Mouse (Mus musculus) layer of hippocampus, adult 8-10 months (tissue): ENCODE results near the gene Tmem87b. TPM values are rescaled to one million over a fixed set of nuclear protein-coding genes. Genes with fewer than 3 reads are reported as not detected.
A peak's percentile ranks its signal among the peaks of the same experiment; 100 is the strongest.

Experiments
- DNase-seq, 2 experiments: peaks; one replicate each; pipeline ENCODE4 v3.0.0; 2022; ENCODE audit warnings: low spot score in 2 of 2
- total RNA-seq, 4 experiments: library from RNA; stranded (reverse); gene quantifications; 2 replicates each; pipeline ENCODE4 v1.2.4; 2022

The Tmem87b gene
- total RNA-seq, 4 experiments from 2014 or later, result 35.7 to 40.6 (median 37.7) TPM

DNA sequence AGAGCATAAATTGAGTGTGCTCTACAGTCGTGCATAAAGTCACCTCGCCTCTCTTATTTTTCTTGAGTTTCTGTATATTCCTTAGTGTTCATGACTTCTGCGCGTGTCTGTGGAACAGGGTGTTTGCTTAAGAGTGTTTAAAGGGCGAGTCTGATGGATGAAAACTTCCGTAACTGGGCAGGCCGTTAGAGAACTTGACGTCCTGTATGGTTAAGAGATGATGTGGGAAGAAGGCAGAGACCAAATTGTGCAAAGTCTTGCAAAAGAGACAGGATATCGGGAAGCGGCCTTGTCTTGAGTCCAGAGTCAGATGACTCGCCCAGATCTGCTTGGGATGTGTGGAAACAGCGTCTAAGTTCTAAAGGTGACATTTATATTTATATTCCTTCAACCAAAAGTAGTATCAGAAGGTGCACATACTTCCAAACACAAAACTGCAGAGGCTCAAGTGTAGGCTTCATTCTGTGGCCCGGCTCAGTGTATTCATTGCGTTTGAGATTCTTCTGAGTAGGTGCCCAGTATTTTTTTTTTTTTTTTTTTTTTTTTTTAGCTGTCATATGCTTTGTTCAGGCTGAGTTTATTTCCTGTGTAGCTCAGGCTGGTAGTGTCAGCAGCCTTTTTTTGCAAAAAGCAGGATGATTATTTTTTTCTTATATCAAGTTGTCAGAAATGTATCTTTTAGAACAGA lies 1.2 kb downstream of the Tmem87b start:
- DNase-seq, result peak in 1 of 2 experiments; percentile 13

DNA sequence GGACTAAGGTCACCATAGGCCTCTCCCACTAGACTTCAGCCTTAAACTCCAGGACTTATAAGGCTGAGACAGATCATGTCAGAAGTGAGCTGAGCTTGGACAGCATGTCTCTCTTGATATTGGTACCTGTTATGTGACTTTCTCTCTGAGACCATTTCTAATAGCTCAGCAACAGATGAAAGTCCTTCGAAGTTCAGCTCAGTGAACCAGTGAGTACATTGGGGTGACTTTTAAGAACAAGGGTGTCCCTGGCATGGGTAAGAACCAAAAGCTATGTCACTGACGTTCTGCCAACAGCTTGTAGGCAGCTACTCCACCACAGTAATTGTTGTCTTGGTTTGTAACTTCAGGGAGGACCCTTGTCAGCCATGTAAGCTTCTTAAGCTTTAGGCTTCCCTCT lies 2.7 kb downstream of the Tmem87b start:
- no peak for DNase-seq

DNA sequence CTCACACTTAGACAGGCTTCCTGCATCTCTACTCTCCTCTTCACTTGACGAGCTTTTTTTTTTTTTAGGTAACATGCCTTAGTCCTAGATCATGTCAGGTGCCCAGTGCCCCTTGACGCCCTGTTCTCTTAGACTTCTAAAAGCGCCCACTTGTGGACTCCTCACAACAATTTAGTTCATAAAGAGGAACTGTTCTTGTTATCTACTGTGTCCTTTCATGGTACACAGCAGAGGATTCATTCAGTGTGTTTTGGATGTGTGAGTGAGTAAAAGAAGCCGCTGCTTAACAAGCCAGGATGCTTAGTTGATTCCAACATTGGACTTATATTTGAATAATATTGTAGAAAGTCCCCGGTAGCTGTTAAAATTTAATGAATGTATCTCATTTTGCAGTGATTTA lies 6.0 kb downstream of the Tmem87b start:
- DNase-seq, result no peak

DNA sequence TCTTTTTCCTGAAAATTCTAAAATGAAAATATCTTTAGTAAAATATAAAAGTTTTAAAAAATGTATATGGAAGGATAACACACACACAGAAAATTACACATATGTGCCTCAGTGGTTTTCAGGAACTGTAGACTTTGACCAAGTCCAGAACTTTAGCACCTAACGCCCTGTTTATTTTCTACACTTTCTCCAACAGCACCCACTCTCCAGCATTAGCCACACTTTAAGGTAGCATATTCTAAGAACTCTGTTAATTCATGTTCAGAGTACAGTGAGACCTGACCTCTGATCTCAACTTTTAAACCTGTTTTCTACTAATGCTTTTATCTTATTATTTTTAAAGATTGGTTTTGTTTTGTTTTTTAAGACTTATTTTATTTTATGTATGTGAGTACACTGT lies 9.9 kb downstream of the Tmem87b start:
- DNase-seq, result no peak

DNA sequence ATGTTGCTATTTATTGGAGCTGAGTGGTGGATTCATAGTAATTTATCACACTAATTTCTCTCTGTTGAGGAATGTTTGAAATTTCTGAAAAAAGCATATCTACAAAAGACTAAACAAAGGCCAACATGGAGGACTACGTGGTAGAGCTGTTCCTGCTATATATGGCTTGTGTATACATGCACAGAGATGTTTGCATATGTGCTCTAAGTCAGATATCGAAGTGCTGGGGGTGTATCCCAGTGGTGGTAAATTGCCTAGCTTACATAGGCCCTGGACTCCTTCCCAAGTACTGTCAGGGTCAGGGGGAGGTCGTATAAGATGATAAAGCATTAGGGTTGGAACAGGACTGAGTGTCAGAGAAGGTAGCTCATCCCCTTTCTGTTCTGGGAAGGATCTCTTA lies 14.7 kb downstream of the Tmem87b start:
- DNase-seq, result no peak

DNA sequence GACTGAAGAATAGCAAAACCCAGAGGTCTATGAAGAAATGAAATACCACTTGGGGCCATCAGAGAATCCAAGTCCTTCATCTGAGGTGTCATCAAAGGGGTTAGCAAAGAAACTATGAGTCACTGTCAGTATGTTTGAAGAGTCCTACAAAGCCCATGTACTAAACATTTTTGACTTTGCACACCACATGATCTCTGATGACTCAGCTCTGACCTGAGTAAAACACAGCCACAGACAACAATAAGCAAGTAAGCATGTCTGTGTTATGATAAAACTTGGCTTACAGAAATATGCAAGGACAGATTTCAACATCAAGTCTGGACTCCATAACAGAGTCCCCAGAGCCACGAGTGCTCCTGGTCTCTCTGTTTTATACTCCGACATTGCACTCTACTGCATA lies 15.1 kb downstream of the Tmem87b start:
- no peak for DNase-seq

DNA sequence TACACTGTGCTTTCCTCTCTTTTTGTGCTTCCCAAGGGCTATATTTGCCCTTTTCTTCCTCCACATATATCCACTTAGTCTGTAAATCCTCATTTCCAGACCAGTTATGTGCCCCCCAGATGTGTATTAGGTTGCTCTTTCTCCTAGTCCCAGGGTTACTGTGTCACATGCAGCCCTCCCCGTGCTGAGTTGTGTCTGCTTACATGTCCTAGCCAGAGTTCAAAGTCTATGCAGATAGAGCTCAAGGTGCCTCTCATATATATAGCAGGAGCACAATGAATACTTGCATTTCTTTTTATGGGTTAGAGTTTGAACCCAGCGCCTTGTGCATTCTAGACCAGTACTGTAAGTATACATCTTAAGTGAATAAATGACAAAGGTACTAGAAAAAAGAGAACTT lies 15.5 kb downstream of the Tmem87b start:
- DNase-seq, result no peak

DNA sequence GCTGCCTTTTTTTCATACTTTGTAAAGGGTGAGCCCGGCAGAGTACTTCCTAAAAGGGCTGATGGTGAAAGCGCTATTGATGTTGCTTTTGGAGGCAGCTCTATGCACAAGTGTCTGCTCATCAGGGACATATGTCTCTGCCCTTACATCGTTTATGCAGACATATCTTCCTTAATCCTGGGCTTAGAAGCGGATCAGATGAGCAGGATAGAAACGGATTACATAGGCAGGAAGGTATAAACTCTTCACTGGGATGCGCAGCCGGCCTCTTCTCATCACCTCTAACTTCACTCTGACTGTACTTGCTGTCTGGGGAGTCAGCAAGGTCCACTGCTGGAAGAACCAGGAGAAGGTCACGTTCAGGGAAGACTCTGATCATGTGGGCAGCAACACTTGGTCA lies 19.6 kb downstream of the Tmem87b start:
- DNase-seq, result no peak

DNA sequence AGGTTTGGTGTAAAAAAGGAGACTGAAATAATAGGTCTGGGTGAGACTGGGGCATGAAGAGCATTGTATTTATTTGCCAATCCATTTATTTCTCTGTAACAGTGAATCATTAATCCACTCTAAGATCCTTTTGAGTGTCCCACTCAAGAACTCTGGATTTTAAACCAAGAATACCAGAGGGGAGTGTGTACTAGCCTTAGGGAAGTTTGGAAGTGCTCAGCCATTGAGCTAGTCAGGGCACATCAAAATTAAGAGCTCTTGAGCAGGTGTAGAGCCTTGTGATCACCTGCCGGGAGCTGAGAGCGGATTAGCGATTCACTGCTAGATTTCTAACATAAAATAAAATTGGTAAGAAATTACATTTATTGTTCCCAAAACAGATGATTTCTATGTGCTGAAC lies 20.7 kb downstream of the Tmem87b start:
- DNase-seq, result no peak

DNA sequence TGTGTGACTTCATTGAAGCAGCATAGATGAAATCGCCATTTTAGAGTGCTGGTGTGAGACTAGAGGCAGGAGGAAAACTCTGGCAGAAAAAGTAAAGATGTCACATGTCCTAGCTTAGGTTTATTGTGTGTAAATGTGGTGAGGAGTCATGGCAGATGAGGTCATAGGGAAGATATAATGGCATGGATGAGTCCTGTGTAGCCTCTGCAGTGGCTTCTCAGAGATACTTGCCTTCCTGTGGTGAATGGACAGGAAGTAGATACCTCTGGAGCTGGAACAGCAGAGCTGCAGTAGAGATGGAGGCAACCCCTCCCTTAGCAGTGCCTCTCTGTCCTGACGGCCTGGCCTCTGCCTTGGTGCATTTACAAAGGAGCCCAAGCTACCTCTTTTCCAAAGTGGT lies 21.6 kb downstream of the Tmem87b start:
- no peak for DNase-seq

DNA sequence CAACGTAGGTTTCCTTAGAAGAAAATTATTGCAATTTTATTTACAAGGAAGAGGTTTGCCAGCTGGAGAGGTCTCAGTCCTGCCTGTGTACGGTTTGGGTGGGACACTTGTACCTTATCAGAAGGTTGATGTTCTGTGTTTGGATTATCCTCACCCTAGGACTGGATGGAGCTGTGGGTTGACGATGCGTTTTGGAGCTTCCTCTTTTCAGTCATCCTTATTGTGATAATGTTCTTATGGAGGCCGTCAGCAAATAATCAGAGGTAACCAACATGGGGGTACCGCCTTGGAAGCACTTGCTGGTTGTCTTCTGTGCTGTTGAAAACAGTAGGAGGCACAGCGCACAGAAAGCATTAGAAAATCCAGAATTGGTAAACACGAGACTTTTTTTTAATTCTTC lies 24.5 kb downstream of the Tmem87b start:
- DNase-seq, result no peak

DNA sequence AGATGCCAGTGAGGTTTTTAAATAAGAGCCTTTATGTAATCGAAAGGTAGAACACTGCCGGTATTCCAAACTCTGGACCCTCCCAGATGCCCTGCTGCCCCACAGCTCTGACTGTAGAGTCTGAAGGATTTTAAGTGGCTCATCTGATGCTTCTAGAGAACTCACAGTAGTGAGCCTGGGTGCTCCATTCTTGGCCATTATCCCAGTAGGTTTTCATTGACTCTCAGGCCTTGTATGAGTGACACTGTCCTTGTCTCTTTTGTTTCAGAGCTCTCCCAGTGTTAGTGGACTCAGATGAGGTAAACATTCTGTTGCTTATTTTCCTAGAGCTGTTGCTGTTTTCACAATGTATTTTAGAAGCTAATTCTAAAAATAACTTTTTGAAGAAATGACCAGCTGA lies 32.1 kb downstream of the Tmem87b start:
- DNase-seq, result no peak

DNA sequence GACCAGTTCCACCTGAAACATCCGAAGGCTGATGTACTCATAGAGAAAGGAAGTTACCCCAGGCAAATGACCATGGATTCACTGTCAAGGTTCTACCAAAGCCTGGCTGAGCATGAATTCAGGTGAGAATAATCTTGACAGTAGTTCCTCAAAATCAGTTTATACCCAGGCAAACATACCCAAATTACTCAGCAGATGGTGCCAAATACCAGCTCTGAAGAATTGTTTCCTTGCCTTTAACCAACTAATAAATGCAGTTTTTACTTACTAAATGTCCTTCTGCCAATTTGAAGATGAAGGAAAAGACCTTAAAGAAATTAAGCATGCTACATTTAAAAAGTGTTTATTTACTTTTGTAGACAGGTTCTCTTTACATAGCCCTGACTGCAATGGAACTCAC lies 38.8 kb downstream of the Tmem87b start:
- DNase-seq, result no peak

DNA sequence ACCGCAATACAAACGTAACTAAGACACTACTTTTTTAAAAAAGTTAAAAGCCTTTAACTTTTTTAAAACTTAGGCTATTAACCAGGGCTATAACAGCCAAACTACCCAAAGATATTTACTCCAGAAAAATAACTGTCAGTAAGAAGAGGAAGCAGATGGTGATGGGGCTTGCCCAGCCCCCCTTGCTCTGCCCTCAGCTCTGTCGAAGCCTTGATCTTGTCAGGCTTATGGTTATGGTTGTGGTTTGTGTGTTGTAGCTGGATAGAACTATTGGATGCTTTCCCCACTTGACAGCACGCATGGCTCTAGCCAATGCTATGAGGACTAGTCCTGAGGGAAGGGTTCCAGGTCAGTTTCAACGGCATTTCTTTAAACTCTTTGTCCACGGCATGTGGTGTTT lies 41.0 kb downstream of the Tmem87b start:
- DNase-seq, result no peak

DNA sequence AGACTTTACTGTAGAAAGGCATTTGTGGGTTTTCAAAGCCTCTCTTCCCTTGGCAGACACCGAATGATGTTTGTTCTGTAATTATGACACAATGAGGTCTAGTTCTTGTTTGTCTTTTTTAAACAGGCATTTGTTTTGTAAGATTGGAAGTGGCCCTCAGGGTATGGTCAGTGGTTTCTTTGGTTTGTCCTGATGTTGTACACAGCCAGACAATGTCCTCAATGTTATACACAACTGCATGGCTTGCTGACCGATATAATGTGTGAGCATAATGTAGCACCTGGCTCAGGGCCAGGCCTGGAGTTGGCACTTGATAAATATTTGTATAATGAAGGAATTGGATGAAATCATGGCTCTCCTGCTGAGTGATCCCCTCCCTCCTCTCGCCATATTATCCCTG lies 41.9 kb downstream of the Tmem87b start:
- no peak for DNase-seq

DNA sequence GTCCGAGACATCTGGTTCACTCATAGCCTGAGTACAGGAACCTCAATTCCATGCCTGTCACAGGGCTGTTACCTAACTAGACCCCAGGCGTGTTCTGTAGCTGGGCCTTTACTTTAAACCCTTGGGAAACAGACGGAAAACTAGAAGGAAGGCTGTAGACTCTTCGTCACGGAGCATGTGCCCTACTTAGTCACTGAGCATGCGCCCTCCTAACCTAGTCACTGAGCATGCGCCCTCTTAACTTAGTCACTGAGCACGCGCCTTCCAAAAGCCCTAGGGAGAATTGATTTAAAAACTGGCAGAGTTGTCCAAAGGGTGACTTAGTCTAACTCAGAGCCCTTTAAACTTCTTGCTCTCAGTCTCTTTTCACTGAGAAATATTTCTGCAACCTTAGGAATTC lies 44.7 kb downstream of the Tmem87b start, which contains the start of gene Fbln7:
TSS of gene Fbln7 (plus strand) at position 346 of the 400 bp plus-strand sequence.
- DNase-seq, result no peak

DNA sequence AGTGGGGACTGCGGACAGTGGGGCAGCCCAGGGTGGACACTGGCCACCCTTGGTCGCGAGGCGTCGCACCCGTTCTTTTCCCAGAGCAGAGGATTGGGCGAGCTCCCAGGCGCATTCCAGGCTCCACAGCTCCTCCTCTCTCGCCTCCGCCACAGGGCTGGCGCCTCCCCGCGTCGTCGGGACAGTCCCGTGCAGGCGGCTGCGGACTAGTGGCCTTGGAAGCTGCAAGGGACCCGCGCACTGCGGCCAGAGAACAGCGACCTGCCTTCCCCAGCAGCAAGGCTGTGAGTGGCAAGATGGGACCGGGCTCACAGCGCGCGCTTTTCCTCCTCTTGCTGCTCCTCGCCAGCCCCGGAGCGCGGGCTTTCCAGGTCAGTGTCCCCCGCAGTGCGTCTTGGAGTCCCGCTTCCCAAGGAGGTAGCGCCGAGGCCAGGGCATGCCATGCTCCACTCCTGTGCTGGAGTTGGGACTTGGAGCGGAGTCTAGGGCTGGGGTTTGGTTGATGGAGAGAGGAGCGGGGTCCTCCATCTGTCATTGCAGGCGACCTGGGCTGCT lies 45.9 kb downstream of the Tmem87b start:
- DNase-seq, result peak in 1 of 2 experiments; percentile 15

DNA sequence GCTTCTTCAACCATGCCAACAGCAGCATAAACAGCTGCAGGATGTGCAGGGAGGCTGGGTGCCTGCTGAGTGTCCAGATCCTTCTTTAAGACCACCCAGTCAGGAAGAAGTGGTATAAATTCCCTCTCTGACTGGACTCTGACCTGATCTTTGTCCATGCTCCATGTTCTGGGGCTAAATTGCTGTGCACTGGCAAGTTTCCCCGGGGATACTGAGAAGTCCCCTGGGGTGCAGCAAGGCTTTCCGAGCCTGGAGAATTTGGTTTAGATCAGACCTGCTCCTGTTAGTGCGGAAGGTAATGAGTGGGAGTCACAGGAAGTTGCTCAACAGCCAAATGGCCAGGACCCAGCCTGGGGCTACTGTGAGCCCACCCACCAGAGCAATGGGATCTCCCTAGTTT lies 47.1 kb downstream of the Tmem87b start:
- no peak for DNase-seq

DNA sequence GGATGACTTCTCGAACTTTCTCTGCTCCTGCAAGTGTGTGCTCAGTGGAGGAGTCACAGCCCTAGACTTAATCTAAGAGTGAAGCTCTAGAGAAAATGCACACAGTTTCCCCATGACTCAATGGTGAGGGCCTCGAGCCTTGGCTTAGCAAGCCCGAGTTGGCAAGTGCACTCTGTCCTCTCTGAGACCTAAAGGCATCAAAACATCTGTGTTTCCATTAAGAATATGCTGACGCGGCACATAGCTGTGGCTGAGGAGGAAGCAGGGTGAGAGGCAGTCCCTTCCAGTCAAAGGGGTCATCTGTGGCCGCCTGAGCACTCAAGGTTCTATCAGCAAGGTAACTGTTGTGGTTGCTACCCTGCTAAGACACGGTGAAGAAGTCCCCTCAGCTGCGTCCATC lies 53.7 kb downstream of the Tmem87b start:
- no peak for DNase-seq

DNA sequence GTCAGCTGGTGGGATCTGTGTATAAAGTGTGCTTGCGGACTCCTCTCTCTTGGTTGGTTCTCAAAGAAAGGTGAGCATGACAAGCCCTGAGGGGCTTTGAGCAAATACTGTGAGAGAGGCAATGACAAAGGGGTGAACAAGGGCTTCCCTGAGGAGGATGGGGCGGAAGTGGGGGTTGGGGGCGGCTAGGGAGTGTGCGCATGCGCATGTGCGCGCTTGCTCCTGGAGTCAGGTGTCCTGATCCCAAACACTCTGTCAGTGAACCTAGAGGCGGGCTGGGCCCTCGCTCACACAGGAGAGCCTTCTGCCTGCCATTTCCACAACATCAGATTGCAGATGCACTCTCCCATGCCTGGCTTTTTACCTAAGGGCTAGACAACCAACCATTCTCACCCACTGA lies 54.3 kb downstream of the Tmem87b start:
- no peak for DNase-seq

DNA sequence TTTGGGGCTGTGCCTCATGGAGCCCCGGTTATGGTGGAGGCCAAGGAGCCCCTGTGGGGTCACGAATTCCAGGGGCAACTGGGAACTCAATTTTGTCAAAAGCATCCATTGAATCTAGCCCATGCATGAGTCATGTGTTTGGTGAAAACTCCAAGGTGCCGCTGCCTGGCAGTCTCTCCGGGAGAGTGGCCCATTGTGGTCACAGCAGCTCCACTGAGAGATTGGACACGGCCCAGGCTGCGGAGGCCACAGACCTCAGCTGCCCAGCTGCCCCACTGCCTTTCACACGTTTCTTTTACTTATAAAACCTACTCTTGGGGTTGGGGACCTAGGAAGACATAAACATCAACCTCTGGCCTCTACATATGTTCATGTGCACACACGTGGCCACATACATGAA lies 57.6 kb downstream of the Tmem87b start:
- no peak for DNase-seq

DNA sequence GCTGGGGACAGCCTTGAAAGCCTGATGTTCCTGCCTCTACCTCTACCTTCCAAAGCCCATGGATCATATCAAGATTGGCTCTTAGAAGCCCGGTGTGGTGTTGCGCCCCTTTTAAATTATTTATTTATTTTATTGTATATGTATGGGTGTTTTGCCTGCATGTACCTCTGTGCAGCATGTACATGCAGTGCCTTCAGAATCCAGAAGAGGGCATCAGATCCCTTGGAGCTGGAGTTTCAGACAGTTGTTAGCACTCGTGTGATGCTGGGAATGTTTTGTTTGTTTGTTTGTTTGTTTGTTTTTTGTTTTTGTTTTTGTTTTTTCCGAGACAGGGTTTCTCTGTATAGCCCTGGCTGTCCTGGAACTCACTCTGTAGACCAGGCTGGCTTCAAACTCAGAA lies 63.3 kb downstream of the Tmem87b start:
- DNase-seq, result no peak

DNA sequence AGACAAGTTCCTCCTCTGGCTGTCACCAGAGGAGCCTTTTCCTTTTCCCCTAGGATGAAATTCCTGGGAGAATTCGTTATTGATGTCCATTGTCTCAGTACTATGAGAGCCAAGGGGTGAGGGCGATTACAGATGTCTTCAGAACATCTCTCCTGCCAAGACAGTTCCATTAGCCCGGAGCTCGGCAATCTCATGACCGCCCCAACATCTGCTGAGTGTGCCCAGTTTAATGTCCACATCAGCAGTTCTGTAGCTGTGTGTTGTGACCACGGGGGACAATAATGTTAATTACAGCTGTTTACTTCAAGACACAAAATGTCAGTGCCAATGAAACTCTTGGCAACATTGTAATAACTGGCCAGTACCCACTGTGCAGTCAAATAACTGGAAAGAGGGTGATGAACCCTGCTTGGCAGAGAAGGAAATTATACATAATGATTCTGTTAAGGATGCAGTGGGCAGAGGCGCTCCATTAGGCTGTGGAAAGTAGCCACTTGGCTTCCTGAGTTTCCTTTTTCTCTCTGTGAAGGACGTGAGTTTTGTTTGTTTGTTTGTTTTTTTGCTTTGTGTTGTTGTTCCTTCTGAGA lies 67.4 kb downstream of the Tmem87b start:
- no peak for DNase-seq
